Mouse (Mus musculus) liver, postnatal 0 days (tissue): ENCODE results near the gene Olfr115. TPM values are rescaled to one million over a fixed set of nuclear protein-coding genes. Genes with fewer than 3 reads are reported as not detected.

Source experiments
- ATAC-seq: fragments of 200-750 bp; cut with Nextera tagmentation; 2 replicates; pipeline ENCODE4 v1.8.0; 2017; ENCODE audit warnings: mild to moderate bottlenecking, moderate library complexity
- DNase-seq: peaks from one replicate; pipeline ENCODE4 v3.0.0-alpha.2; 2016
- H3K27ac ChIP-seq: fragments of 300-500 bp; sonication (generic); 2 replicates; pipeline ENCODE4 v1.5.1; 2014; ENCODE audit warnings: antibody characterized with exemption, moderate library complexity, mild to moderate bottlenecking, low read depth
- H3K27me3 ChIP-seq: fragments of 300-500 bp; sonication (generic); 2 replicates; pipeline ENCODE4 v1.6.1; 2014; ENCODE audit warnings: low read length, control low read depth, mixed read lengths; ENCODE audit not compliant: insufficient read depth
- H3K36me3 ChIP-seq: fragments of 300-500 bp; sonication (generic); replicated peaks from 2 replicates; pipeline ENCODE4 v1.6.1; 2014; ENCODE audit warnings: mild to moderate bottlenecking, control low read depth, low read length, moderate library complexity, mixed read lengths; ENCODE audit not compliant: insufficient read depth
- H3K4me1 ChIP-seq: fragments of 300-500 bp; sonication (generic); 2 replicates; pipeline ENCODE4 v1.6.1; 2014; ENCODE audit warnings: antibody characterized with exemption, mild to moderate bottlenecking, control low read depth; ENCODE audit not compliant: insufficient read depth
- H3K4me2 ChIP-seq: fragments of 300-500 bp; sonication (generic); 2 replicates; pipeline ENCODE4 v1.6.1; 2014; ENCODE audit warnings: low read depth, mild to moderate bottlenecking, low read length, moderate library complexity, mixed read lengths
- H3K4me3 ChIP-seq: fragments of 300-500 bp; sonication (generic); 2 replicates; pipeline ENCODE4 v1.5.1; 2014; ENCODE audit warnings: low read depth, low read length
- H3K9ac ChIP-seq: fragments of 300-500 bp; sonication (generic); replicated peaks from 2 replicates; pipeline ENCODE4 v1.6.1; 2014; ENCODE audit warnings: mild to moderate bottlenecking, moderate library complexity
- H3K9me3 ChIP-seq: fragments of 300-500 bp; sonication (generic); 2 replicates; pipeline ENCODE4 v1.6.1; 2016; ENCODE audit warnings: mild to moderate bottlenecking, control low read depth, low read length, mixed read lengths
- CTCF ChIP-seq: sonication (generic); IDR thresholded peaks from 2 replicates; pipeline ENCODE4 v1.5.1; 2016; ENCODE audit warnings: antibody characterized with exemption, low read depth
- EP300 ChIP-seq: IDR thresholded peaks from 2 replicates; pipeline ENCODE4 v1.6.1; 2016; ENCODE audit warnings: antibody characterized with exemption, low read depth, mild to moderate bottlenecking
- WGBS: fragments of 180-500 bp; shearing (Covaris S2); extraction: QIAGEN DNeasy Blood & Tissue Kit; methylation state at CpG from one replicate; pipeline ENCODE4 v1.1.7; 2014; ENCODE audit not compliant: insufficient replicate concordance; 5-methylcytosine and 5-hydroxymethylcytosine counted together
- polyA plus RNA-seq: library from polyadenylated mRNA; unstranded; fragments of >200 nt; fragmentation: Nextera tagmentation; extraction: Ambion mirVana; gene quantifications from 2 replicates; pipeline ENCODE4 v1.2.1, GENCODE M21; 2015

Olfr115 gene
- polyA plus RNA-seq = not detected in 2 replicates

DNA sequence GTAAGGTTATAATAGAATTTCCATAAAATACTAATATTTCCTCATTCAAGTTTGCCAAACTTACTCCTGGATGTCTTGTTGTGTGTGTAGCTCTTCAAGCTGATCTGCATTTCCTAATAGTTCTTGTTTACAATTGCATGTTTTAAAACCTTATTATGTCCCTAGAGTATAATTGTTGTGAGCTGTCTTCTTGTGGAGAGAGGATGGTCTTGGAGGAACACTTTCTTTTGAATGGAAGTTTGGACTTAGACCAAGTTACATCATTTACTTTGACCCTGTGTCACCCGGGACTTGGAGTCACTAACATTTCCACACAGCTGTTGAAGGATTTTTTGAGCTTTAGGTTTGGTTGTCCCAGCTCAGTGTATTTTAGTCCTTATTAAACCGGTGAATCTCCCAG lies at the start of gene Olfr115, which contains the start of gene Olfr116:
Gene Olfr115, minus strand, starts transcription at position 101 of the 400 bp plus-strand sequence.
Gene Olfr116, minus strand, starts transcription at position 191 of the 400 bp plus-strand sequence.
- no peak within 1 kb of the TSS for H3K4me2 ChIP-seq
- no peak within 1 kb of the TSS for H3K9ac ChIP-seq
- H3K4me1 ChIP-seq = no peaks in the 10 kb centered on the region
- DNase-seq = no peak
- H3K27ac ChIP-seq = no peak within 1 kb of the TSS
- no peaks in the 10 kb centered on the region for H3K36me3 ChIP-seq
- TF ChIP-seq EP300 (no peak), CTCF (no peak)
- no peak for ATAC-seq
- H3K9me3 ChIP-seq = no peaks in the 10 kb centered on the region
- H3K27me3 ChIP-seq = no peaks in the 10 kb centered on the region
- H3K4me3 ChIP-seq = no peak within 1 kb of the TSS
- 79% methylated on average over 2 of the region's 2 CpGs for WGBS

DNA sequence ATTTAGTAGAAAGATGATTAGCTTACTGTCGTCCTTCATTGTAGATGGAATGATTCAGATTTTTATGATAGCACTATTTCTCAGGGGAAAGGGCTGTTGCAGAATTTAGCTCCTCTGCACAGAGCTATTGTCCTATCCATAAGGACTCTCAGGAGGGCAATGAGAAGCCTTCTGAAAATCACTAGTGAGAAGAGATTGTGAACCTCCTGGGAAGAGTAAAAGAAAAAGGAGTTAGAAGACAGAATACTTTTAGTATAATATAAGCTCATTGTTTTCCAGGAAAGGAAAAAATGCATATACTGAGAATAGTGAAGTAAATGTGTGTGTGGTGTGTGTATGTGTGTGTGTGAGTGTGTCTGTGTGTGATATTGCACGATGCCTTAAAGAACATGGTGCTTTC lies 39.8 kb upstream of the Olfr115 start, which contains the start of gene Olfr118:
Gene Olfr118, plus strand, starts transcription at position 301 of the 400 bp plus-strand sequence.
- no peaks in the 10 kb centered on the region for H3K27me3 ChIP-seq
- no peak within 1 kb of the TSS for H3K9ac ChIP-seq
- H3K9me3 ChIP-seq = no peaks in the 10 kb centered on the region
- WGBS = 49% methylated on average over 2 of the region's 2 CpGs
- H3K27ac ChIP-seq = no peak within 1 kb of the TSS
- no peak within 1 kb of the TSS for H3K4me2 ChIP-seq
- H3K4me3 ChIP-seq = no peak within 1 kb of the TSS
- no peaks in the 10 kb centered on the region for H3K4me1 ChIP-seq
- no peaks in the 10 kb centered on the region for H3K36me3 ChIP-seq
- ATAC-seq = no peak
- no peak for DNase-seq
- TF ChIP-seq CTCF (no peak), EP300 (no peak)

DNA sequence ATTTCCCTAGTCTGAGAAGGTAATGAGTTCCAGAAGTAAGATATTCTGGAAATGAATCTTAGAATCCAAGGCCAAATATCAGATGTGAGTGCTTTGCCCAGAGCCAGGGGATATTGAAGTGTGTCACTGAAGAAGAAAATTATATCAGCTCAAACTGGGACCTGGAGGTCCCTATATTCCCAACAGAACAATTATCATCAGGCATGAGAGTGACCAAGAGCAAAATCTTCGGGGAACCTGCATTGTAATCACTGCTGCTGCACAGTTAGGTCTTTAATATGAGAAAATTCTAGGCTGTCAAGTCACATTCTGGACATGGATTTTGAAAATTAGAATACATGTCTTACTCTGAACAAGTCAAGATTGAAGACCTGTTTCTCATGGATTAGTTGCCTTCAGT lies 36.8 kb upstream of the Olfr115 start, which contains the start of gene Olfr117:
Gene Olfr117, minus strand, starts transcription at position 101 of the 400 bp plus-strand sequence.
- Histone ChIP-seq H3K4me3 (no peak within 1 kb of the TSS), H3K36me3 (no peaks in the 10 kb centered on the region), H3K9ac (no peak within 1 kb of the TSS), H3K4me1 (no peaks in the 10 kb centered on the region), H3K27me3 (no peaks in the 10 kb centered on the region), H3K27ac (no peak within 1 kb of the TSS), H3K9me3 (no peaks in the 10 kb centered on the region), H3K4me2 (no peak within 1 kb of the TSS)
- WGBS = 43% methylated on average over 1 of the region's 1 CpGs
- ATAC-seq (no peak), DNase-seq (no peak)
- TF ChIP-seq EP300 (no peak), CTCF (no peak)

DNA sequence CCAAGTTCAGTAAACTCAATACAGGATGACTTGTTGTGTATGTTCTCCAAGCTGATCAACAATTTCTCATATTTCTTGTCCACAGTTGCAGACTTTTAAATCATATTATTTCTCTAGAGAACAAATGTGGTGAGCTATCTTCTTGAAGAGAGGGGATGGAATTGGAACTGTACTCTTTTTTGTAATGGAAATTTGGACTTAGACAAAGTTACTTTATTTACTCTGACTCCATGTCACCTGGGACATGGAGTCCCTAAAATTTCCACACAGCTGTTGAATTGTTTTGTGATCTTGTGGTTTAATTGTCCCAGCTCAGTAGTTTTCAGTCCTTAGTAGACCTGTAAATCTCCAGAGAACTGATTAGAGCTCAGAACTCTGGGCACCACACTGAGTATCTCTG lies 34.3 kb downstream of the Olfr115 start, which contains the start of gene Olfr114:
Gene Olfr114, minus strand, starts transcription at position 101 of the 400 bp plus-strand sequence.
- no peaks in the 10 kb centered on the region for H3K36me3 ChIP-seq
- no peaks in the 10 kb centered on the region for H3K9me3 ChIP-seq
- no peak for DNase-seq
- no peak within 1 kb of the TSS for H3K27ac ChIP-seq
- H3K4me1 ChIP-seq = no peaks in the 10 kb centered on the region
- no peak within 1 kb of the TSS for H3K4me2 ChIP-seq
- no peaks in the 10 kb centered on the region for H3K27me3 ChIP-seq
- H3K4me3 ChIP-seq = no peak within 1 kb of the TSS
- H3K9ac ChIP-seq = no peak within 1 kb of the TSS
- TF ChIP-seq EP300 (no peak), CTCF (no peak)
- ATAC-seq = no peak

DNA sequence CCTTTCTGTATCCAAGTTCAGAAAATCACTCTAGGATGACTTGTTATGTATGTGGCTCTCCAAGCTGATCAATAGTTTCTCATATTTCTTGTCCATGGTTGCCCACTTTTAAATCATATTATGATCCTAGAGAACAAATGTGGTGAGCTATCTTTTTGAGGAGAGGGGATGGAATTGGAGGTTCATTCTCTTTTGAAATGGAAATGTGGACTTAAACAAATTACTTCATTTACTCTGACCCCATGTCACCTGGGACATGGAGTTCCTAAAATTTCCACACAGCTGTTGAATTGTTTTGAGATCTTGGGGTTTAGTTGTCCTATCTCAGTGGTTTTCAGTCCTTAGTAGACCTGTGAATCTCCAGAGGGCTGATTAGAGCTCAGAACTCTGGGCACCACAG lies 49.3 kb downstream of the Olfr115 start, which contains the start of gene Olfr113:
Gene Olfr113, minus strand, starts transcription at position 101 of the 400 bp plus-strand sequence.
- H3K9me3 ChIP-seq = no peaks in the 10 kb centered on the region

DNA sequence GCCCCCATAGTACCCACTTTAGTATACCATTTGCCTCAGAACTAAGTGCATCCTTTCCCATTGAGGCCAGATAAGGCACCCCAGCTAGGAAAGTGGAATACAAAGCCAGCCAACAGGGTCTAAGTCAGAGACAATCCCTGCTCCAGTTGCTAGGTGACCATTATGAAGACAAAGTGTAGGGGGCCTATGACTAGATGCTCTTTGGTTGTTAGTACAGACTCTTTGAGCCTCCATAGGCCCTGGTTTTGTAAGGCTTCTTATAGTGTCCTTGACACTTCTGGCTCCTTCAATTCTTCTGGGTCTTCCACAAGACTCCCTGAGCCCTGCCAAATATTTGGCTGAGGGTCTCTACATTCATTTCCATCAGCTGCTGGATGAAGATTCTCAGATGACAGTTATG lies 57.6 kb downstream of the Olfr115 start, which contains the start of gene Olfr112:
Gene Olfr112, minus strand, starts transcription at position 101 of the 400 bp plus-strand sequence.
- no peak within 1 kb of the TSS for H3K4me3 ChIP-seq
- no peaks in the 10 kb centered on the region for H3K36me3 ChIP-seq
- no peak for TF ChIP-seq EP300
- no peak for TF ChIP-seq CTCF
- H3K27me3 ChIP-seq = no peaks in the 10 kb centered on the region
- DNase-seq = no peak
- ATAC-seq = no peak
- no peak within 1 kb of the TSS for H3K4me2 ChIP-seq
- no peak within 1 kb of the TSS for H3K9ac ChIP-seq
- H3K9me3 ChIP-seq = no peaks in the 10 kb centered on the region
- no peak within 1 kb of the TSS for H3K27ac ChIP-seq
- H3K4me1 ChIP-seq = no peaks in the 10 kb centered on the region

More for the DNA sequence above, 49.3 kb downstream of the Olfr115 start, which contains the start of gene Olfr113:
- TF ChIP-seq CTCF (no peak), EP300 (no peak)
- no peak for DNase-seq
- H3K4me1 ChIP-seq = no peaks in the 10 kb centered on the region
- H3K9ac ChIP-seq = no peak within 1 kb of the TSS
- H3K36me3 ChIP-seq = no peaks in the 10 kb centered on the region
- no peak for ATAC-seq
- no peak within 1 kb of the TSS for H3K27ac ChIP-seq
- no peak within 1 kb of the TSS for H3K4me2 ChIP-seq
- no peak within 1 kb of the TSS for H3K4me3 ChIP-seq
- H3K27me3 ChIP-seq = no peaks in the 10 kb centered on the region

Other genes with a start within 250 kb of the Olfr115 start
- gene Olfr105-ps, start 248.1 kb downstream of the Olfr115 start, polyA plus RNA-seq = not detected in 2 replicates
- gene Olfr106-ps, start 236.7 kb downstream of the Olfr115 start, polyA plus RNA-seq = not detected in 2 replicates
- gene Olfr107, start 227.9 kb downstream of the Olfr115 start, polyA plus RNA-seq = not detected in 2 replicates
- not detected in 2 replicates for gene Olfr108, start 181.6 kb downstream of the Olfr115 start, polyA plus RNA-seq
- gene Olfr109, start 168.2 kb downstream of the Olfr115 start, polyA plus RNA-seq = not detected in 2 replicates
- gene H2-M2, start 143.6 kb downstream of the Olfr115 start, polyA plus RNA-seq = not detected in 2 replicates
- not detected in 2 replicates for gene Olfr110, start 134.6 kb downstream of the Olfr115 start, polyA plus RNA-seq
- not detected in 2 replicates for gene Olfr111, start 119.1 kb downstream of the Olfr115 start, polyA plus RNA-seq
- gene Olfr112, start 57.7 kb downstream of the Olfr115 start, polyA plus RNA-seq = not detected in 2 replicates
- gene Olfr113, start 49.4 kb downstream of the Olfr115 start, polyA plus RNA-seq = not detected in 2 replicates
- not detected in 2 replicates for gene Olfr114, start 34.4 kb downstream of the Olfr115 start, polyA plus RNA-seq
- not detected in 2 replicates for gene Olfr116, start 90 bp upstream of the Olfr115 start, polyA plus RNA-seq
- gene Olfr117, start 36.7 kb upstream of the Olfr115 start, polyA plus RNA-seq = not detected in 2 replicates
- gene Olfr118, start 39.9 kb upstream of the Olfr115 start, polyA plus RNA-seq = not detected in 2 replicates
- gene Olfr119, start 69.5 kb upstream of the Olfr115 start, polyA plus RNA-seq = not detected in 2 replicates
- not detected in 2 replicates for gene Olfr120, start 94.7 kb upstream of the Olfr115 start, polyA plus RNA-seq
- not detected in 2 replicates for gene Olfr121, start 121.7 kb upstream of the Olfr115 start, polyA plus RNA-seq
- gene Olfr122, start 141.5 kb upstream of the Olfr115 start, polyA plus RNA-seq = not detected in 2 replicates
- not detected in 2 replicates for gene Olfr123, start 166.4 kb upstream of the Olfr115 start, polyA plus RNA-seq
- gene Olfr124, start 172.8 kb upstream of the Olfr115 start, polyA plus RNA-seq = not detected in 2 replicates
- gene Olfr125, start 205.8 kb upstream of the Olfr115 start, polyA plus RNA-seq = not detected in 2 replicates
- not detected in 2 replicates for gene Olfr126, start 220.4 kb upstream of the Olfr115 start, polyA plus RNA-seq